Mouse (Mus musculus): Measurements from ENCODE around the gene Strada.

DNA sequence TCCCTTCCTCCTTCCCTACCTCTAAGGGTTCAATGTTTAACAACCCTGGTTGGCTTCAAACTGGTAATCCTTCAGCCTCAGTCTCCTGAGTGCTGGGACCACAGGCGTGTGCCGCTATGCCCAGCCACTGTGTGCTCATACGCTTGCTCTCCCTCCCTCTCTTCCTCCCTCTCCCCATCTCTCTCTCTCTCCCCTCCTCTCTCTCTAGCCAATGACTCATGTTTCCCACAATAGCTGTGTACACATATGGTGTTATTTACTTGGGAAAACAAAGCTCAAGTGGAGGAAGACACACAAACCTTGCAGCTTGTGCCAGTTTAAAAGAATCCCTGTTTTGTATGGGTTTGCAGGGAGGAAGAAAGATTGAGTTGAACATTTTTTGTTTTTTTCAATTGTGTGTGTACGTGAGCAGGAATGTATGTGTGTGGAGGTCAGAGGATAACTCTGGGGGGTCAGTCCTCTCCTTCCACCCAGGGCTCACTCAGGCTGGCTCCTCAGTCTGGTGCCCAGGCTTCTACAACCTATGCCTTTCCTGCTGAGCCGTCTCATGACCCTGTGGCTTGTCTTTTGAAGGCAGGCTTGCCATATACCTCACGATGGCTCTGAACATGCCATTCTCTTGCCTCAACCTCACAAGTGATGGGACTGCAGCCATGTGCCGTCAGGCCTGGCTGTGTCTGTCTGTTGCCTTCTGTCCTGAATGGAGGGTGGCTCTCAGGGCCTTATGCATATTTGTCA is 22.1 kb downstream of the Strada start:
- TF ChIP-seq CTCF (IDR thresholded peaks at IDR 0.05; ENCODE audit: low read depth, low read length) = no peak
- no peak for TF ChIP-seq POLR2A (IDR thresholded peaks at IDR 0.05; ENCODE audit: extremely low read depth, insufficient read depth, low read length)
